Mouse (Mus musculus) layer of hippocampus, postnatal 25 days (tissue): ENCODE measurements around the gene Dcaf6. TPM values are rescaled to one million over a fixed set of nuclear protein-coding genes. Genes with fewer than 3 reads are reported as not detected.

Source experiments
- DNase-seq, 2 experiments: peaks; one replicate each; pipeline ENCODE4 v3.0.0; 2022; ENCODE audit warnings: mixed read lengths in 2 of 2, low spot score in 1 of 2; ENCODE audit errors: extremely low spot score in 1 of 2
- total RNA-seq, 2 experiments: library from RNA; stranded (reverse); gene quantifications; 2 replicates each; pipeline ENCODE4 v1.2.3; 2021

The Dcaf6 gene
- 10 to 100 TPM; 81.4 to 84.6 TPM for total RNA-seq

- peak; percentile 98 to 99 for DNase-seq
These were observed at the start of gene Dcaf6, which contains the start of gene Mpc2 for GRCm38 (mm10) chr1:165460360-165460800. Dcaf6 (minus strand) TSS chr1:165460475. Mpc2 (plus strand) TSS chr1:165460637.

DNA sequence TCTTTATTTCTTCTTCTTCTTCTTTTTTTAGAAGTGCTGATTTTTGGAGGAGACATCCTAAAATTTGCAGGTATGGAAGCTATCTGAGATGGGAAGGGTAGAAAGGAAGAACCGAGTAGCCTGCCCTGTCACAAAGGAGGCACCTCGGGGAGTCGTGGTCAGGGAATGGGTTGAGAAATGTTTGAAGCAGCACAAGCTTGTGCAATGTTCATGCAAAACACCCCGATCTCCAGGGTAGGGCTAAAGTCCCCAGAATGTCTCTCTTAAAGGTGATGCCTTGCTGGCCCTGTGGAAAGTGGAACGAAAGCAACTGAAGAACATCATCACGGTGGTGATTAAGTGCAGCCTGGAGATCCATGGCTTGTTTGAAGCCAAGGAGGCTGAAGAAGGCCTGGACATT is 46.0 kb upstream of the Dcaf6 start:
- DNase-seq: no peak

GRCm38 (mm10) chr1:165503307-165504024 is 43.2 kb upstream of the Dcaf6 start:
- no peak for DNase-seq

GRCm38 (mm10) chr1:165498856-165499255 is 38.6 kb upstream of the Dcaf6 start:
- no peak for DNase-seq

DNA sequence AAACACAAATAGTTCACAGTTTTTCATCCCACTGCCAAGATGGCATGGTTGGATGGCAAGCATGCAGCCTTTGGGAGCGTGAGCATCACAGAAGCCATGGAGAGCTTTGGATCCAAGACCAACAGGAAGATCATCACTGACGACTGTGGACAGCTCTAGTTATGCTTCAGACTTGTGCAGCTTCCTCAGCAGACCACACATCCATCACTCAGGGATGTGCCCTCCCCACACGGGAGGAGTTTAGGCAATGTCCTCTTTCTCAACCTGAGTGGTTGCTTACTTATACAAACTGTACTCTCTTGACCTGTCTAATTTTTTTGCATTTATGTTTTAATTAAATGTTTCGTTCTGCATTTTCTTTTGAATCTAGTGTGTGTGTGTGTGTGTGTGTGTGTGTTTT is 28.9 kb upstream of the Dcaf6 start:
- DNase-seq: no peak

DNA sequence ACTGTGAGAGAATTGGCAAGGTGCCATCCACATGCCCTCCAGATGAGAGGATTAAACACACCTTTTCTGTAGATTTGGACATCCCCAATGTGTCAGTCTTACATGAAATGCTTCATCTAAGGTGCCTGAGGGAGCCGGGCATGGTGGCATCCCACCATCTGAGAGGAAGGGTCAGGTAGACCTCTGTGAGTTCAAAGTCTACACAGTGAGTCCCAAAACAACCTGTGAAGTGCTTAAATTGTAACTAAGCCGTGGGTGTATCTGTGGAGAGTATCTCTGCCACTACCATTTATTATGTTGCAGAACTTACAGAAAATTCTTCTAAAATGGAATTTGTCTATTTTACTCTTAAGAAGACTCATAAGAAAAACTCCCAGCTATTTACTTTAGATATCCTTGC is 25.8 kb upstream of the Dcaf6 start:
- DNase-seq: no peak

GRCm38 (mm10) chr1:165484688-165485233 is 24.5 kb upstream of the Dcaf6 start, which contains the start of gene Adcy10:
Adcy10 (plus strand) TSS chr1:165485183.
- DNase-seq: no peak

DNA sequence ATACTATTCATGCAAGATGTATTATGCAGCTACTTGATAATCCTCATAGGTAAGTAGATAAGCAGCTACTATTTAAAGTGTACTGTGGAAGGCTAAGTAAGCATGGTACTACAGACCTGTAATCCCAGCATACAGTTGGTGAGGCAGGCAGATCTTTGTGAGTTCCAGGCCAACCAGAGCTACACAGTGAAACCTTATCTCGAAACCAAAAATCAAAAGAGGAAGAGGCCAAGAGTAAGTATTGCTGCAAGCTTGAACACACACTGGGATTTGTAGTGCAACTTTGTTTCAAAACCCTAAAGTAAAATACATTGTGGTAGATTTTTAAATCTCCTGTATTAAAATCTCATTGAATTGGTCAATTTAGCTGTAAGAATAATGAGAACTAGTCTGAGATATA is 11.2 kb upstream of the Dcaf6 start:
- DNase-seq: no peak

DNA sequence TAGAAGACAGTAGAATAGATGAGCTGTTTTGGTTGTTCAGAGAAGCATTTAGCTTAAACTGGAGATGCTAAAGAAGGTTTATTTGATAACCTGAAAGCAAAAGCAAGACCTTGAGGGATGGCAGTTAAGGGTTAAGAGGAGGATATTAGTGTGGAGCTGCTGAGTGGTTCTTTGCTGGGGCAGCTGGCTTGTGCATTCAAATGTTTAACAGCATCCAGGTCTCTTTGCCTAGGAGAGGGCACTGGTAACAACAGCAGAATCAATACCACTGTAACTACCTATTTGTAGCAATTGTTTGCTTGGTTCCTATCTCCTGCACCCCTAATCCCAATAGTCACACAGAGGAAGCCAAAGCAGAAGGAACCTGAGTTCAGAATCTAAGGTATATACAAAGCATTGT is 9.4 kb upstream of the Dcaf6 start:
- DNase-seq: no peak

DNA sequence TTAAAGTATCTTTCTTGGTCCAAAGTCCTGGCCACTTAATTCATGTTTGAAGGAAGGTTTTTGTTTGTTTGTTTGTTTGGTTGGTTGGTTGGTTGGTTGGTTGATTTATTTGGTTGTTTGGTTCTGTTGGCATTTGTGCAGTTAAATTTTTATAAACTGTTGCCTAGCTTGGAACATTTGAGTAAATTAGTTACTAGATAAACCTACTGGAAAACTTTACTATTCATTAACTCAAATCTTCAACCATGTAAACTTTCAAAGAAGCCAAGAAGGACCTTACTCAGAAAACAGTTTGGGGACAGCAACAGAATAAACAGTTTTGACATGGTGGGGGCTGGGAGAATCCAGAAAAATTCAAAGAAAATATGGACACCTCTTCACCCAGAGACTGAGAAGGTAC is 8.7 kb upstream of the Dcaf6 start:
- no peak for DNase-seq

- no peak for DNase-seq
These were observed 4.3 kb upstream of the Dcaf6 start for GRCm38 (mm10) chr1:165464574-165464973.

GRCm38 (mm10) chr1:165462861-165463260 is 2.6 kb upstream of the Dcaf6 start:
- DNase-seq: no peak

- peak in 1 of 2 experiments; percentile 23 for DNase-seq
These were observed 1.4 kb upstream of the Dcaf6 start for GRCm38 (mm10) chr1:165461681-165462080.

- DNase-seq: peak; percentile 86 to 95
These were observed 614 bp upstream of the Dcaf6 start for GRCm38 (mm10) chr1:165460801-165461377.

DNA sequence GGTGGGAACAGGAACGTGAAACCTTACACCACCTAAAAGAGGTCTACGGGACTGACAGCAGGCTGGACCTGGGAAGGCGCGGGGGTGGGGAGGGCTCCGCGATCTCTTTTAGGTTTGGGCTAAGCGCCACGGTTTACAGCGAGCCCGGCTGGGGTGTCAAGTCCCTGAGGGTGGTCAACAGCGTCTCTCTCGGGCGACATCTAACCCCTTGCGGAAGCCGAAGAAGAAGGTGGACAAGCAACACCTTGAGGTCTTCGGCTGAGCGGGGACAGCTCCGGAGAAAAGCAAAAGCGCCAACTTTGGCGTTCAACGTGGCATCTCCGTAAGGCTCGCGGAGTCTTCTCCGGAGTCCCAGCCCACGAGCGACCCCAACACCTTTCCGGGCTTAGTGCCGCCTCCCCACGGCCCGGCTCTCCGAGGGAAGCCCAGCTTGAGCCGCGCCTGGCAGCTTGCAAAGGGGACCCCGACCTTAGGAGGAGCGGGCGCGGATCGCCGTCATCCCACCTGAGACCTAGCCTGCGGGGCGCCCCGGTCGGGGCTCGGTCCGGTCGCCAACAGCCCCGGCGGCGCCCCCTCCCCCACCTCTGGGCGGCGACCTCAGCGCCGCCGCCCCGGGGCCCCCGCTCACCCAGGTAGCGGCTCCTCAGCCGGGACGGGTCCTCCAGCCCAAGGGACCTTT is 633 bp downstream of the Dcaf6 start:
- DNase-seq: peak; percentile 39 to 42

- DNase-seq: no peak
These were observed 1.2 kb downstream of the Dcaf6 start for GRCm38 (mm10) chr1:165459041-165459502.

DNA sequence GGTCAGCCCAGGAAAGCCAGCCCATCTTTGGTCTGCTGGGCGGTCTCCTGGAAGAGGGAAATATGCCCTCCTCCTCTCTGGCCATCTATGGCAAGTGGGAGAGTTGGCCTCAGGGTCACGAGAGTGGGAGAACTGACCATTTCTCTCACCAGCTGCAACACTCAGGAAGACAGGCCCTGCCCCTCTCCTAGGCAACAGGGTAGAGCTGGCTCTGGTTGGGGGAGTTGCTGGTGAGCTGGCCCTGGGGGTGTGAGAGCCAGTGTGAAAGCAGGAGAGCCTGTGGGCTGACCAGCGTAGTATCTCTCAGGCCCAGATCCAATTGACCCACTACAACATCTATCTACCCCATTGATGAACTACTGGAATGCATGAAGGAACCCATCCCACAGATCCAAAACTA is 18.6 kb downstream of the Dcaf6 start:
- no peak for DNase-seq

DNA sequence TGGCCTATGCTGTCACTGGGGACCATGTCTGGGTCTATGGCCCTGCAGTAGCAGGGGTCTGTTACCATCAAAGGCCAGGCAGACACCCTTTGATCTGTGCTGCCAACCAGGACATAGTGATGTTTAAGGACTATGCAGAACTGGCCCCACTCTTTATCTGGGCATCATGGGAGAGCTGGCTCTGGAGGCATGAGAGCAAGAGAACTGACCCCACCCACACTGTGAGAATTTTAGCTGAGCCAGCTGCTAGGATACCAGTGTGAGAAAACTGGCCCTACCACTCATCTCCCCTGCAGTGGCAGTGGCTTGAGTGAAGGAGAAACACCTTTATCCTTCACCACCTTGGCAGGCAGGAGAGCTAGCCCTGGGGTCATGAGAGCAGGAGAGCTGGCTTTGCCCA is 19.1 kb downstream of the Dcaf6 start:
- DNase-seq: no peak

- DNase-seq: no peak
These were observed 19.5 kb downstream of the Dcaf6 start for GRCm38 (mm10) chr1:165440788-165441187.

DNA sequence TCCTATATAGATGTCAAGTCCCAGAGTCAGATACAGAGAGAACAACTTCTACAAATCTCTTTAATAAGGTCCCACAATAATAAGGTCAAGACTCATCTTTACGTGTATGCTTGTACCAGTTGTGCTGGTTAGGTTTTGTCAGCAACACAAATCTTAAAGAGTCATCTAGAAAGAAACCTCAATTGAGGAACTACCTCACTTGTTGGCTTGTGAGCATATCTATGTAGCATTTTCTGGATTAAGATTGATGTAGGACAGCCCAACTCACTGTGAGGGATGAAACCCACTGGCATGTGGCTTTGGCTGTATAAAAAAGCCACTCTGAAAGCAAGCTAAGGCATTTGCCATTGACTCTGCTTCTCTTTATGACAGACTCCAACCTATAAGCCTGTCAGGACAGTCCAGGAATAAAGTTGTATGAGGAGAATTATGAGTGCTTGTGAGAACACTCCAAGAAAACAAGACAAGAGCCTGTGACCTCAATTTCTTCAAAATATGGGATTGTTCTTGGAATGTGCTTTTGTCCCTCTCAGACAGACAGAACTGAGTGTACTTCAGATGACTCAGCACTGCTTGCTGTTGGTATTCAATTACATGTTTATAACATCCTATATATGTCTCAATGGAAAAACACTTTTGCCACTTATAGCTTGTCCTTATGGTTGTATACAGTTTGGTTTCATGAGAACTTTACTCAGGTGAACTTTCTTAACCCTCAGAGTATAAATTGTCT is 21.8 kb downstream of the Dcaf6 start:
- no peak for DNase-seq
